Mouse (Mus musculus) embryonic facial prominence, embryonic 11.5 days (tissue): ENCODE results near the gene Tut7. TPM values are rescaled to one million over a fixed set of nuclear protein-coding genes. Genes with fewer than 3 reads are reported as not detected.

Source experiments
- ATAC-seq: fragments of 200-750 bp; cut with Nextera tagmentation; replicated peaks from 2 replicates; pipeline ENCODE4 v1.8.0; 2017; ENCODE audit warnings: low read depth; ENCODE audit not compliant: insufficient number of reproducible peaks, low FRiP score, low TSS enrichment
- DNase-seq: peaks from one replicate; pipeline ENCODE4 v3.0.0-alpha.2; 2015; ENCODE audit warnings: low spot score
- H3K27ac ChIP-seq: fragments of 300-500 bp; sonication (generic); replicated peaks from 2 replicates; pipeline ENCODE4 v1.5.1; 2014; ENCODE audit warnings: mild to moderate bottlenecking, low read depth, low read length, control low read depth
- H3K27me3 ChIP-seq: fragments of 300-500 bp; sonication (generic); 2 replicates; pipeline ENCODE4 v1.6.1; 2014; ENCODE audit warnings: mild to moderate bottlenecking, low read length, moderate library complexity, mixed read lengths; ENCODE audit not compliant: control insufficient read depth, insufficient read depth
- H3K36me3 ChIP-seq: fragments of 300-500 bp; sonication (generic); replicated peaks from 2 replicates; pipeline ENCODE4 v1.6.1; 2014; ENCODE audit warnings: low read depth, mild to moderate bottlenecking, low read length, moderate library complexity, mixed read lengths; ENCODE audit not compliant: control insufficient read depth, insufficient read depth
- H3K4me1 ChIP-seq: fragments of 300-500 bp; sonication (generic); 2 replicates; pipeline ENCODE4 v1.6.1; 2014; ENCODE audit warnings: low read length, mixed read lengths; ENCODE audit not compliant: control insufficient read depth, insufficient read depth
- H3K4me2 ChIP-seq: fragments of 300-500 bp; sonication (generic); 2 replicates; pipeline ENCODE4 v1.6.1; 2014; ENCODE audit warnings: low read depth, mild to moderate bottlenecking, control low read depth, low read length, moderate library complexity
- H3K4me3 ChIP-seq: fragments of 300-500 bp; sonication (generic); 2 replicates; pipeline ENCODE4 v1.5.1; 2014; ENCODE audit warnings: low read depth, low read length, control low read depth
- H3K9ac ChIP-seq: fragments of 300-500 bp; sonication (generic); replicated peaks from 2 replicates; pipeline ENCODE4 v1.6.1; 2014; ENCODE audit warnings: mild to moderate bottlenecking, control low read depth, low read length
- H3K9me3 ChIP-seq: fragments of 300-500 bp; sonication (generic); replicated peaks from 2 replicates; pipeline ENCODE4 v1.6.1; 2016; ENCODE audit warnings: mild to moderate bottlenecking, low read length, inconsistent platforms, mixed read lengths; ENCODE audit not compliant: control insufficient read depth
- WGBS: fragments of 180-500 bp; shearing (Covaris S2); extraction: QIAGEN DNeasy Blood & Tissue Kit; methylation state at CpG from one replicate; pipeline ENCODE4 v1.1.7; 2014; 5-methylcytosine and 5-hydroxymethylcytosine counted together
- polyA plus RNA-seq: library from polyadenylated mRNA; unstranded; fragments of >200 nt; fragmentation: Nextera tagmentation; extraction: Ambion mirVana; gene quantifications from 2 replicates; pipeline ENCODE4 v1.2.1, GENCODE M21; 2014

The Tut7 gene
- polyA plus RNA-seq, 1 experiment from 2014 or later: 48.7 TPM

GRCm38 (mm10) chr13:59746711-59747110 lies 76.2 kb downstream of the Tut7 start, which contains the start of gene 1700014D04Rik:
Gene 1700014D04Rik, minus strand, starts transcription at chr13:59746752.
- H3K9me3 ChIP-seq: no peaks in the 10 kb centered on the region
- ATAC-seq: no peak
- no peak within 1 kb of the TSS for H3K27ac ChIP-seq
- H3K9ac ChIP-seq: no peak within 1 kb of the TSS
- no peaks in the 10 kb centered on the region for H3K4me1 ChIP-seq
- no peaks in the 10 kb centered on the region for H3K36me3 ChIP-seq
- WGBS: 85% methylated on average over 9 of the region's 9 CpGs
- H3K4me2 ChIP-seq: no peak within 1 kb of the TSS
- no peaks in the 10 kb centered on the region for H3K27me3 ChIP-seq
- no peak for DNase-seq
- no peak within 1 kb of the TSS for H3K4me3 ChIP-seq

- H3K27me3 ChIP-seq: no peaks in the 10 kb centered on the region
- ATAC-seq (no peak), DNase-seq (no peak)
- H3K36me3 ChIP-seq: no peaks in the 10 kb centered on the region
- H3K9me3 ChIP-seq: no peaks in the 10 kb centered on the region
- no peak overlapping the region for H3K9ac ChIP-seq
- 74% methylated on average over 5 of the region's 6 CpGs for WGBS
- no peak overlapping the region for H3K27ac ChIP-seq
- H3K4me1 ChIP-seq: no peaks in the 10 kb centered on the region
- H3K4me2 ChIP-seq: no peak overlapping the region
- no peak overlapping the region for H3K4me3 ChIP-seq
Observed at GRCm38 (mm10) chr13:59746164-59746563, 76.8 kb downstream of the Tut7 start.

DNA sequence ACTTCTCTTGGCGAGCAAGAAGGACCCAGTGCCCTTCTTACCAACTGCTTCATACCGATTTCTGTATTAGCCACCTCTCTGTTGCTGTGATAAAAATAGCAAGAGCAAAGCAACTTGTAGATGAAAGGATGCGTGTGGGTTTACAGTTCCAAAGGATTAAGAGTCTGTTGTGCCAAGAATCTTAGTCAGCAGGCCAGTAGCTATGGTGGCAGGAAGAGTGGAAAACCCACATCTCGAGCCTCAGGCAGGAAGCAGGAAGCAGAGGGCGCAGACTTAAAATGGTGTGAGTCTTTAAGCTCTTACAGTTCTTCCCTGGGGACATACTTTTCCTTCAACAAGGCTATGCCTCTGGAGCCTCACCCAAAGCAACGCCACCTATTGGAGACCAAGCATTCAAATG lies 77.5 kb downstream of the Tut7 start:
- no peak overlapping the region for H3K9ac ChIP-seq
- no peaks in the 10 kb centered on the region for H3K4me1 ChIP-seq
- H3K4me2 ChIP-seq: no peak overlapping the region
- no peaks in the 10 kb centered on the region for H3K9me3 ChIP-seq
- DNase-seq (no peak), ATAC-seq (no peak)
- no peaks in the 10 kb centered on the region for H3K36me3 ChIP-seq
- 86% methylated on average over 6 of the region's 6 CpGs for WGBS
- no peak overlapping the region for H3K4me3 ChIP-seq
- no peaks in the 10 kb centered on the region for H3K27me3 ChIP-seq
- H3K27ac ChIP-seq: no peak overlapping the region

DNA sequence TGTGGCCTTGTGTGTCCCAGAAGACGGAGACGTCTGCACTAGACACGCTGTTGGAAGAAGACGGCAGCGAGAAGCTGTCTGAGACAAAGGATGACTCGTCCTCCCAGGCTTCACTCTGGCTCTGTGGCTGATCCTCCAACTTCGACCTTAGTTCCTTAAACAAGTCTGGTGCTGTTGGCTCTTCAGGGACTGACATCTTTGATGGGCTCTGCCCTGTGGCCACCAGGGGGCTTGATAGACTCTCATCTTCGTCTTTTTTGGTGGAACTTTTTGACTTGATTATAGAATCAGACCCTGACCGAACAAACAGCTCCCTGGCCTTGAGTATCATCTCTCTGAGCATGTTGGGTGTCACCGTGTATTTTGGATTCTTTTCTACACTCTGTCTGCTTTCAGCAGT lies 81.2 kb downstream of the Tut7 start:
- no peaks in the 10 kb centered on the region for H3K36me3 ChIP-seq
- H3K4me2 ChIP-seq: no peak overlapping the region
- H3K9ac ChIP-seq: no peak overlapping the region
- ATAC-seq (no peak), DNase-seq (no peak)
- H3K27me3 ChIP-seq: no peaks in the 10 kb centered on the region
- 77% methylated on average over 10 of the region's 10 CpGs for WGBS
- H3K9me3 ChIP-seq: no peaks in the 10 kb centered on the region
- no peaks in the 10 kb centered on the region for H3K4me1 ChIP-seq
- H3K27ac ChIP-seq: no peak overlapping the region
- no peak overlapping the region for H3K4me3 ChIP-seq

GRCm38 (mm10) chr13:59741096-59741495 lies 81.9 kb downstream of the Tut7 start:
- 88% methylated on average over 11 of the region's 11 CpGs for WGBS
- Histone ChIP-seq H3K9ac (no peak overlapping the region), H3K4me2 (no peak overlapping the region), H3K36me3 (no peaks in the 10 kb centered on the region), H3K27me3 (no peaks in the 10 kb centered on the region), H3K4me1 (no peaks in the 10 kb centered on the region), H3K27ac (no peak overlapping the region), H3K9me3 (no peaks in the 10 kb centered on the region), H3K4me3 (no peak overlapping the region)
- ATAC-seq: no peak
- no peak for DNase-seq

GRCm38 (mm10) chr13:59739397-59739796 lies 83.5 kb downstream of the Tut7 start:
- no peaks in the 10 kb centered on the region for H3K36me3 ChIP-seq
- H3K4me1 ChIP-seq: no peaks in the 10 kb centered on the region
- H3K4me2 ChIP-seq: no peak overlapping the region
- H3K27ac ChIP-seq: no peak overlapping the region
- H3K9me3 ChIP-seq: no peaks in the 10 kb centered on the region
- DNase-seq: no peak
- no peak overlapping the region for H3K4me3 ChIP-seq
- no peak overlapping the region for H3K9ac ChIP-seq
- no peaks in the 10 kb centered on the region for H3K27me3 ChIP-seq
- WGBS: 90% methylated on average over 4 of the region's 4 CpGs
- ATAC-seq: no peak

DNA sequence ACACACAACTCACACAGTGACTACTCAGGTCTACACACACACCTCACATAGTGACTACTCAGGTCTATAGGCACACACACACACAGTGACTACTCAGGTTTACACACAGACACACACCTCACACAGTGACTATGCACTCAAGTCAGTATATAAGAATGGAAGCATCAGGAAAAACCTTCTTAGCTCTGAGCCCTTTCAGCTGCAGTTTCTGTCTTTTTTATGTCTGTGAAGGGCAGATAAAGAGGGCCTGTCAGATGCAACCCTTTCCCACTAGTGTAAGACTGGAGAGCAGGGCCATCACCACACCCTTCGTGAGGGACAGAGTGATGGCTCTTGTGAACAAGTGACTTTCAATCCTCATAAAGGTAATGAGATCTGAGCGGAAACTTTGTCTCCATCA lies 84.5 kb downstream of the Tut7 start:
- Histone ChIP-seq H3K27me3 (no peaks in the 10 kb centered on the region), H3K4me3 (no peak overlapping the region), H3K9ac (no peak overlapping the region), H3K4me2 (no peak overlapping the region), H3K36me3 (no peaks in the 10 kb centered on the region), H3K4me1 (no peaks in the 10 kb centered on the region), H3K27ac (no peak overlapping the region), H3K9me3 (no peaks in the 10 kb centered on the region)
- ATAC-seq: no peak
- no peak for DNase-seq
- 82% methylated on average over 2 of the region's 2 CpGs for WGBS

DNA sequence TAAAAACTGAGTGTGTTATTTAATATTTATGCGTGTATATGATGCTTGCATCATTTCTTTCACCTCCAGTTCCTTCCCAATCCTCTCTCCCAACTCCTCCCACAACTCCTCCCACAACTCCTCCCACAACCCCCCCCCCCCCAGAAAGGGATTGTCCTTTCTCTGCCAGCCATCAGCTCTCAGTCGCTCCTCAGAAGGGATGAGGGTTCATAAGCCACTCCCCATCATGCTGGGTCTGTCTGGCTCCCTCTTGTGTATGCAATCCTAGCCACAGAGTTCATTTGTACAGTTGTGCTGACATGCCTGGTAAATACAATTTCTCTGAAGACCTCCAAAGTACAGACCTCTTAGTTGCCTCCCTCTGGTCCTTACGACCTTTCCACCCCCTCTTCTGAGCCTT lies 87.8 kb downstream of the Tut7 start:
- Histone ChIP-seq H3K27me3 (no peaks in the 10 kb centered on the region), H3K9ac (no peak overlapping the region), H3K4me3 (no peak overlapping the region), H3K9me3 (no peaks in the 10 kb centered on the region), H3K36me3 (no peaks in the 10 kb centered on the region), H3K4me2 (no peak overlapping the region), H3K4me1 (no peaks in the 10 kb centered on the region), H3K27ac (no peak overlapping the region)
- DNase-seq: peak; percentile 41
- 36% methylated on average over 3 of the region's 3 CpGs for WGBS
- no peak for ATAC-seq
